Mouse (Mus musculus) myocyte (in vitro differentiated cells): ENCODE results near the gene Cyp2f2. TPM values are rescaled to one million over a fixed set of nuclear protein-coding genes. Genes with fewer than 3 reads are reported as not detected.

ENCODE experiments used
- H3K27me3 ChIP-seq: one replicate; pipeline ENCODE4 v1.6.1; 2011; ENCODE audit not compliant: control insufficient read depth, insufficient read depth, insufficient read length
- H3K36me3 ChIP-seq: one replicate; pipeline ENCODE4 v1.6.1; 2011; ENCODE audit not compliant: control insufficient read depth, insufficient read depth
- H3K4me2 ChIP-seq: one replicate; pipeline ENCODE4 v1.6.1; 2011; ENCODE audit warnings: low read depth, control low read depth
- H3K4me3 ChIP-seq: one replicate; pipeline ENCODE4 v1.5.1; 2011; ENCODE audit warnings: mild to moderate bottlenecking, control low read depth, moderate library complexity
- H3K79me2 ChIP-seq: one replicate; pipeline ENCODE4 v1.6.1; 2011; ENCODE audit not compliant: control insufficient read depth, insufficient read depth
- H3ac ChIP-seq: one replicate; pipeline ENCODE4 v1.6.1; 2011; ENCODE audit not compliant: control insufficient read depth, insufficient read length
- CEBPB ChIP-seq: IDR thresholded peaks from 2 replicates; pipeline ENCODE4 v1.6.1; 2011; ENCODE audit warnings: mild to moderate bottlenecking, moderate library complexity; ENCODE audit not compliant: poor library complexity, insufficient read depth, severe bottlenecking
- E2F4 ChIP-seq: IDR thresholded peaks from one replicate; pipeline ENCODE4 v1.6.1; 2011; ENCODE audit warnings: mild to moderate bottlenecking, control low read depth, moderate library complexity; ENCODE audit not compliant: insufficient read depth
- MAX ChIP-seq: IDR thresholded peaks from one replicate; pipeline ENCODE4 v1.6.1; 2011; ENCODE audit warnings: low read depth, mild to moderate bottlenecking, control low read depth
- MYOD1 ChIP-seq, 3 experiments: IDR thresholded peaks; one replicate each; pipeline ENCODE4 v1.6.1; 2011; ENCODE audit warnings: control low read depth in 2 of 3, low read depth in 2 of 3, mild to moderate bottlenecking in 2 of 3, moderate library complexity in 1 of 3; ENCODE audit not compliant: insufficient read length in 2 of 3, control insufficient read depth in 1 of 3
- MYOG ChIP-seq, 3 experiments: IDR thresholded peaks; one replicate each; pipeline ENCODE4 v1.6.1; 2011; ENCODE audit warnings: control low read depth in 2 of 3, low read depth in 2 of 3, mild to moderate bottlenecking in 2 of 3; ENCODE audit not compliant: insufficient read length in 2 of 3, control insufficient read depth in 1 of 3, insufficient read depth in 1 of 3
- POLR2A ChIP-seq: IDR thresholded peaks from one replicate; pipeline ENCODE4 v1.6.1; 2011; ENCODE audit warnings: low read depth, mild to moderate bottlenecking, control low read depth, moderate library complexity; ENCODE audit not compliant: insufficient read length
- POLR2AphosphoS2 ChIP-seq: IDR thresholded peaks from one replicate; pipeline ENCODE4 v1.6.1; 2011; ENCODE audit warnings: low read depth, control low read depth; ENCODE audit not compliant: insufficient read length
- REST ChIP-seq: IDR thresholded peaks from one replicate; pipeline ENCODE4 v1.6.1; 2011; ENCODE audit warnings: mild to moderate bottlenecking, control low read depth, moderate library complexity; ENCODE audit not compliant: insufficient read depth, insufficient read length
- SRF ChIP-seq: IDR thresholded peaks from one replicate; pipeline ENCODE4 v1.6.1; 2011; ENCODE audit warnings: low read depth; ENCODE audit not compliant: control insufficient read depth, insufficient read length
- TCF12 ChIP-seq: IDR thresholded peaks from one replicate; pipeline ENCODE4 v1.6.1; 2011; ENCODE audit warnings: mild to moderate bottlenecking, control low read depth; ENCODE audit not compliant: poor library complexity, insufficient read depth, severe bottlenecking
- TCF3 ChIP-seq: IDR thresholded peaks from one replicate; pipeline ENCODE4 v1.6.1; 2011; ENCODE audit warnings: low read depth, control low read depth; ENCODE audit not compliant: insufficient read length
- USF1 ChIP-seq: IDR thresholded peaks from one replicate; pipeline ENCODE4 v1.6.1; 2011; ENCODE audit warnings: low read depth, mild to moderate bottlenecking, control low read depth, moderate library complexity
- polyA plus RNA-seq: library from polyadenylated mRNA; unstranded; fragments of >200 nt; fragmentation: generic; extraction: Trizol; gene quantifications from one replicate; pipeline ENCODE4 v1.2.1, GENCODE M21; 2012; ENCODE audit warnings: missing spikeins

Cyp2f2 gene
- polyA plus RNA-seq, 1 experiment: 0.06 TPM

DNA sequence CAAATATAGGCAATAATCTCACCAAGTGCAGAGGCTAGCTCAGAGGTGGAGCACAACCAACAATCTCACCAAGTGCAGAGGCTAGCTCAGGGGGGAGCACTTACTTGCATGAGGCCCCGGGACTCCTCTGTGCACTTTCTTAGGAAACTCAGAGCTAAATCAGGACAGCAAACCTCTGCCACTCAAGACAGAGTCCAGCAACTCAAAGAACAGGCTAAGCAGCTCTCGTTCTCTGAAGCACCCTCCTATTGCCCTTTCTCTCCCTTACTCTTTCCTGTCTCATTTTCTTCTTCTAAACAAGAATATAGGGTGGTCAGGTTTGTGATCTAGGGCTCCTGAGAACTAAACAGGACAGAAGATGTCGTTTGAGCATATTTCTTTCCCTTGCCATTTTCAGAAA lies 7.7 kb upstream of the Cyp2f2 start:
- H3K4me3 ChIP-seq: no peak overlapping the region

GRCm38 (mm10) chr7:27118033-27118511 lies 1.6 kb upstream of the Cyp2f2 start:
- H3ac ChIP-seq: no peak overlapping the region
- no peaks in the 10 kb centered on the region for H3K79me2 ChIP-seq
- no peaks in the 10 kb centered on the region for H3K36me3 ChIP-seq
- H3K4me3 ChIP-seq: no peak overlapping the region
- TF ChIP-seq SRF: no peak
- no peak for TF ChIP-seq MYOD1 (IDR thresholded peaks at IDR 0.05; ENCODE audit: control insufficient read depth in 1 of 3, insufficient read length in 2 of 3, low read depth in 2 of 3)
- TF ChIP-seq TCF12: no peak
- TF ChIP-seq USF1: peak; percentile 46
- TF ChIP-seq MAX: no peak
- no peaks in the 10 kb centered on the region for H3K27me3 ChIP-seq
- H3K4me2 ChIP-seq: peak overlapping the region; percentile 18

More for the DNA sequence above, 7.7 kb upstream of the Cyp2f2 start:
- Histone ChIP-seq H3K79me2 (no peaks in the 10 kb centered on the region), H3ac (no peak overlapping the region), H3K36me3 (no peaks in the 10 kb centered on the region), H3K27me3 (no peaks in the 10 kb centered on the region), H3K4me2 (no peak overlapping the region)
- TF ChIP-seq CEBPB (no peak), MAX (no peak), POLR2A (no peak), TCF3 (no peak), MYOG (IDR thresholded peaks at IDR 0.05; ENCODE audit: control insufficient read depth in 1 of 3, insufficient read depth in 1 of 3, insufficient read length in 2 of 3, low read depth in 2 of 3) (no peak), USF1 (no peak), REST (no peak), TCF12 (no peak), E2F4 (no peak), MYOD1 (IDR thresholded peaks at IDR 0.05; ENCODE audit: control insufficient read depth in 1 of 3, insufficient read length in 2 of 3, low read depth in 2 of 3) (no peak), SRF (no peak), POLR2AphosphoS2 (no peak)

GRCm38 (mm10) chr7:27124305-27124832 lies 4.7 kb downstream of the Cyp2f2 start:
- Histone ChIP-seq H3K79me2 (no peaks in the 10 kb centered on the region), H3K4me2 (no peak overlapping the region), H3K27me3 (peaks cover 8% of the 10 kb centered on the region), H3K4me3 (no peak overlapping the region), H3ac (no peak overlapping the region), H3K36me3 (no peaks in the 10 kb centered on the region)
- TF ChIP-seq TCF12 (no peak), SRF (no peak), MYOG (IDR thresholded peaks at IDR 0.05; ENCODE audit: control insufficient read depth in 1 of 3, insufficient read depth in 1 of 3, insufficient read length in 2 of 3, low read depth in 2 of 3) (no peak), POLR2AphosphoS2 (no peak), MAX (no peak), TCF3 (no peak)

DNA sequence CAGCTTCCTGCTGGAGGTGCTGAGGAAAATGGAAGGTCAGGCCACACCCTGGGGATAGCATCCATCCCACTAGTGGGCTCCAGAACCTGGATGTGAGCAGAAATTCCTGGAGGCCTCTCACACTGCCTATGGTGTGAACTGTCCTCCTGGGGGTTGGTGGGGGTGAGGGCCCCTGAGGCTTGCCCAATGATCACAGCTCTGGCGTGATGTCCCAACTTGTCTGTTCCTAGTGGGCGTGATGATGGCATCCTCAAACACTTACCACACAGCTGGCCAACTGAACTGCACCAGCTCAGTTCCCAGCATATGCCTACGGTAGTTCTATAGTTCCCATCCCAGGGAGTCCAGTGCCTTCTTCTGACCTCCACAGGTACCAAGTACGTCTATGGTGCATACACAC lies 5.3 kb downstream of the Cyp2f2 start:
- Histone ChIP-seq H3K27me3 (peaks cover 8% of the 10 kb centered on the region), H3ac (no peak overlapping the region), H3K4me2 (no peak overlapping the region), H3K79me2 (no peaks in the 10 kb centered on the region), H3K36me3 (no peaks in the 10 kb centered on the region), H3K4me3 (no peak overlapping the region)
- TF ChIP-seq SRF: no peak
- no peak for TF ChIP-seq CEBPB
- TF ChIP-seq MAX: no peak
- no peak for TF ChIP-seq USF1
- TF ChIP-seq REST: no peak
- no peak for TF ChIP-seq POLR2AphosphoS2
- TF ChIP-seq POLR2A: no peak
- no peak for TF ChIP-seq TCF12
- TF ChIP-seq MYOG (IDR thresholded peaks at IDR 0.05; ENCODE audit: control insufficient read depth in 1 of 3, insufficient read depth in 1 of 3, insufficient read length in 2 of 3, low read depth in 2 of 3): no peak
- TF ChIP-seq TCF3: no peak
- TF ChIP-seq MYOD1 (IDR thresholded peaks at IDR 0.05; ENCODE audit: control insufficient read depth in 1 of 3, insufficient read length in 2 of 3, low read depth in 2 of 3): no peak
- no peak for TF ChIP-seq E2F4

DNA sequence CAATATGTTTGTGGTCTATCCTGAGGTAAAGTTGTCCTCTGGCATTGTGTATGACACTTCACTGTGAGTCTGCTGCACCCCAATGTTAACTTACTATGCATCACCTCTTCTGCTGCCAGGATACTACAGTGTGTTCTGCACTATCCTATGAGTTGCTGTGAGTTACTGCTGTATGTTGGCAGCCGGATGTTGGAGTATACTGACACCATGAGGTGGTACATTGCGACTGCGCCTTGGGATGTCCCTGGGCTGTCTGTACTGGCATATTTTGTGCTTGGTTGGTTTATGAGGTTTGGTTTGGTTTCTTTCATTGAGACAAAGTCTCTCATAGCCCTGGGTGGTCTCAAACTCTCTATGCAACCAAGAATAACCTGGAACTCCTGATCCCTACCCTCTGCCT lies 8.5 kb downstream of the Cyp2f2 start:
- Histone ChIP-seq H3K27me3 (peaks cover 8% of the 10 kb centered on the region), H3K4me2 (no peak overlapping the region), H3K36me3 (no peaks in the 10 kb centered on the region), H3ac (no peak overlapping the region), H3K79me2 (no peaks in the 10 kb centered on the region), H3K4me3 (no peak overlapping the region)
- no peak for TF ChIP-seq MAX
- TF ChIP-seq CEBPB: no peak
- TF ChIP-seq POLR2A: no peak
- TF ChIP-seq POLR2AphosphoS2: no peak
- TF ChIP-seq REST: no peak
- TF ChIP-seq TCF12: no peak
- TF ChIP-seq E2F4: no peak
- no peak for TF ChIP-seq MYOD1 (IDR thresholded peaks at IDR 0.05; ENCODE audit: control insufficient read depth in 1 of 3, insufficient read length in 2 of 3, low read depth in 2 of 3)
- TF ChIP-seq TCF3: no peak
- TF ChIP-seq SRF: no peak
- TF ChIP-seq USF1: no peak
- no peak for TF ChIP-seq MYOG (IDR thresholded peaks at IDR 0.05; ENCODE audit: control insufficient read depth in 1 of 3, insufficient read depth in 1 of 3, insufficient read length in 2 of 3, low read depth in 2 of 3)
